Mouse (Mus musculus): Measurements from ENCODE around the gene Mcub.

DNA sequence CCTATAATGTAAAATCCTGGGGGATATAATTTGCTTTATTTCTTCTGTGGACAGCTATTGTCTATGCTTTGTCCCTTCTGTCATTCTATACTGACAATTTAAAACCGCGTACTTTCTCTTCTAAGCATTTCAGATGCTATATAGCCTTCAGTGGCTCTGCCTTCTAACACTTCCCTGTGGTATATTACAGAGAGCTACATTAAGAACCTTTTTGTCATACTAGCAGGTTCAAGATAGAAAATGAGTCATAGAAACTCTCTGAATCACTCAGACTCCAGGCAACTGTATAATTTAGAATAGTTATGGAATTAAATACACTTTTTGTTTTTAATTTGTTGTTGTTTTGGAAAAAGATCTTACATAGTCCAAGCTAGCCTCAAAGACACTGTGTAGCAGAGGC lies 29.2 kb downstream of the Mcub start:
- TF ChIP-seq HCFC1 (IDR thresholded peaks at IDR 0.05; ENCODE audit: borderline replicate concordance, insufficient read depth, low read length) (no peak), ZC3H11A (IDR thresholded peaks at IDR 0.05; ENCODE audit: borderline replicate concordance, low read depth, low read length) (no peak)

All from ES-E14 (cell line).